Mouse (Mus musculus): ENCODE results near the gene Mettl24.
"Not testable (repeated sequence)": the region's sequence is repeated elsewhere in the genome, so short reads cannot be mapped to it uniquely, and the experiment has no call there.

GRCm38 (mm10) chr10:40809411-40809910, 126.4 kb downstream of the Mettl24 start:
- TF ChIP-seq CTCF (IDR thresholded peaks at IDR 0.05; ENCODE audit: control insufficient read depth, insufficient read depth, low read length); POLR2A (IDR thresholded peaks at IDR 0.05; ENCODE audit: borderline replicate concordance, control insufficient read depth, low read depth, low read length): not testable (repeated sequence)
